Mouse (Mus musculus): ENCODE data around the gene Lap3. TPM values are rescaled to one million over a fixed set of nuclear protein-coding genes. Genes with fewer than 3 reads are reported as not detected.

The Lap3 gene
- polyA plus RNA-seq, 1 experiment, result 73.4 TPM

DNA sequence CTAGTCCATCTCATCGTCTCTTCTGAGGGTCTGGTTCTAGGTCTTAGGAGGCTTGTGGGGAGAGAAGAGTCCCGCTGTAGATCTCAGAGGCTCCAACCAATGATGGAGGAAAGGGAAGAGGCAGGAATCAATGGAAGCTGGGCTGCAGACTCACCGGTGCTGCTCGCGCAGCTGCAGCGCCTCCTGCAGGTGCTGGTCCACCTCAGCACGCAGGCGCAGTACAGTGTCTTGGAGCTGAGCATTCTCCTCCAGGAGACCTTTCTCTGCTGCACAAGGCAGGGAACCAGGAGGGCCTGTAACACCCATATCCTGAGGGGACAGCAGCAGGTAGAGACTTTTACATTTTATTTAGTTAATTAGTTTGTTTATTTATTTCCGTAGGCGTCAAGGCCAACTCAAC lies 46.3 kb downstream of the Lap3 start:
- H3K4me3 ChIP-seq (ENCODE audit: insufficient read depth, low read length), result no peak overlapping the region
- H3K4me1 ChIP-seq (ENCODE audit: control insufficient read depth, insufficient read depth, low read length), result no peaks in the 10 kb centered on the region
- no peak for TF ChIP-seq CTCF (IDR thresholded peaks at IDR 0.05; ENCODE audit: borderline replicate concordance, insufficient read depth, low read length)
- no peak for TF ChIP-seq POLR2A (IDR thresholded peaks at IDR 0.05; ENCODE audit: low read depth, low read length)
- H3K27ac ChIP-seq (ENCODE audit: insufficient read depth, low read length), result no peak overlapping the region

- Histone ChIP-seq H3K4me1 (ENCODE audit: control insufficient read depth, insufficient read depth, low read length) (no peaks in the 10 kb centered on the region), H3K4me3 (ENCODE audit: insufficient read depth, low read length) (no peak overlapping the region), H3K27ac (ENCODE audit: insufficient read depth, low read length) (no peak overlapping the region)
- no peak for TF ChIP-seq POLR2A (IDR thresholded peaks at IDR 0.05; ENCODE audit: low read depth, low read length)
- TF ChIP-seq CTCF (IDR thresholded peaks at IDR 0.05; ENCODE audit: borderline replicate concordance, insufficient read depth, low read length), result no peak
These were observed 50.2 kb downstream of the Lap3 start for GRCm38 (mm10) chr5:45543374-45543773.

DNA sequence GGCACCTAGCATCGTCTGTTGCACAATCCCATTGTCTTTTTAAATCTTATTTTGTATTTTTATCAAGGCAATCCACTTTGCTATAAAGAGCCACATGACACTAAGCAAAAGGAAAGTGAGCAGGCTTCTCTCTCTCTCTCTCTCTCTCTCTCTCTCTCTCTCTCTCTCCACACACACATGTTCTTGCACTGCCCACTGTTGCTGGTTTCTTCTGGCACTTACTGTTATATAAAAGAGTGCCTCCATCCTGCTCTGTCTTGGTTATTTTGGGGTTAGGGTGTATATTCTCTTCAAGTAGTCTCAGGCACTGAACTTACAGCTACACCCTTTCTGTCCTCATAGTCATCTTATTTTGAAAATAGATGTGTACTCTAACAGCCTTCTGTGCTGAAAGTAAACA lies 56.4 kb downstream of the Lap3 start:
- TF ChIP-seq POLR2A (IDR thresholded peaks at IDR 0.05; ENCODE audit: low read depth, low read length), result no peak
- TF ChIP-seq CTCF (IDR thresholded peaks at IDR 0.05; ENCODE audit: borderline replicate concordance, insufficient read depth, low read length), result no peak
- Histone ChIP-seq H3K4me3 (ENCODE audit: insufficient read depth, low read length) (no peak overlapping the region), H3K27ac (ENCODE audit: insufficient read depth, low read length) (no peak overlapping the region), H3K4me1 (ENCODE audit: control insufficient read depth, insufficient read depth, low read length) (no peaks in the 10 kb centered on the region)

Other genes starting within 250 kb of the Lap3 start
- 36.8 and 49.1 TPM in 2 replicates for gene Qdpr, start 43.1 kb upstream of the Lap3 start, polyA plus RNA-seq (2011; ENCODE audit: insufficient read length, low read depth, missing spikeins)
- not detected in 2 replicates for gene Clrn2, start 39.6 kb upstream of the Lap3 start, polyA plus RNA-seq (2011; ENCODE audit: insufficient read length, low read depth, missing spikeins)
- 74.8 and 98.0 TPM in 2 replicates for gene Med28, start 26.9 kb downstream of the Lap3 start, polyA plus RNA-seq (2011; ENCODE audit: insufficient read length, low read depth, missing spikeins)
- not detected in 2 replicates for gene Fam184b, start 146.2 kb downstream of the Lap3 start, polyA plus RNA-seq (2011; ENCODE audit: insufficient read length, low read depth, missing spikeins)
- gene Ncapg, start 176.5 kb downstream of the Lap3 start, polyA plus RNA-seq (2011; ENCODE audit: insufficient read length, low read depth, missing spikeins), result 26.0 and 38.4 TPM in 2 replicates